Mouse (Mus musculus) myocyte (in vitro differentiated cells): ENCODE results near the gene Tmem79.

Source experiments
- CEBPB ChIP-seq: IDR thresholded peaks from 2 replicates; pipeline ENCODE4 v1.6.1; 2011; ENCODE audit warnings: mild to moderate bottlenecking, moderate library complexity; ENCODE audit not compliant: poor library complexity, insufficient read depth, severe bottlenecking
- E2F4 ChIP-seq: IDR thresholded peaks from one replicate; pipeline ENCODE4 v1.6.1; 2011; ENCODE audit warnings: mild to moderate bottlenecking, control low read depth, moderate library complexity; ENCODE audit not compliant: insufficient read depth
- MAX ChIP-seq: IDR thresholded peaks from one replicate; pipeline ENCODE4 v1.6.1; 2011; ENCODE audit warnings: low read depth, mild to moderate bottlenecking, control low read depth
- MYOD1 ChIP-seq, 3 experiments: IDR thresholded peaks; one replicate each; pipeline ENCODE4 v1.6.1; 2011; ENCODE audit warnings: control low read depth in 2 of 3, low read depth in 2 of 3, mild to moderate bottlenecking in 2 of 3, moderate library complexity in 1 of 3; ENCODE audit not compliant: insufficient read length in 2 of 3, control insufficient read depth in 1 of 3
- MYOG ChIP-seq, 3 experiments: IDR thresholded peaks; one replicate each; pipeline ENCODE4 v1.6.1; 2011; ENCODE audit warnings: control low read depth in 2 of 3, low read depth in 2 of 3, mild to moderate bottlenecking in 2 of 3; ENCODE audit not compliant: insufficient read length in 2 of 3, control insufficient read depth in 1 of 3, insufficient read depth in 1 of 3
- POLR2A ChIP-seq: IDR thresholded peaks from one replicate; pipeline ENCODE4 v1.6.1; 2011; ENCODE audit warnings: low read depth, mild to moderate bottlenecking, control low read depth, moderate library complexity; ENCODE audit not compliant: insufficient read length
- POLR2AphosphoS2 ChIP-seq: IDR thresholded peaks from one replicate; pipeline ENCODE4 v1.6.1; 2011; ENCODE audit warnings: low read depth, control low read depth; ENCODE audit not compliant: insufficient read length
- REST ChIP-seq: IDR thresholded peaks from one replicate; pipeline ENCODE4 v1.6.1; 2011; ENCODE audit warnings: mild to moderate bottlenecking, control low read depth, moderate library complexity; ENCODE audit not compliant: insufficient read depth, insufficient read length
- TCF3 ChIP-seq: IDR thresholded peaks from one replicate; pipeline ENCODE4 v1.6.1; 2011; ENCODE audit warnings: low read depth, control low read depth; ENCODE audit not compliant: insufficient read length
- USF1 ChIP-seq: IDR thresholded peaks from one replicate; pipeline ENCODE4 v1.6.1; 2011; ENCODE audit warnings: low read depth, mild to moderate bottlenecking, control low read depth, moderate library complexity

- no peak for TF ChIP-seq POLR2A
- TF ChIP-seq CEBPB, result no peak
- no peak for TF ChIP-seq TCF3
- no peak for TF ChIP-seq POLR2AphosphoS2
- no peak for TF ChIP-seq USF1
- TF ChIP-seq REST, result no peak
- TF ChIP-seq MYOG (IDR thresholded peaks at IDR 0.05; ENCODE audit: control insufficient read depth in 1 of 3, insufficient read depth in 1 of 3, insufficient read length in 2 of 3, low read depth in 2 of 3), result no peak
- TF ChIP-seq MYOD1 (IDR thresholded peaks at IDR 0.05; ENCODE audit: control insufficient read depth in 1 of 3, insufficient read length in 2 of 3, low read depth in 2 of 3), result no peak
- no peak for TF ChIP-seq E2F4
- TF ChIP-seq MAX, result no peak
Observed at GRCm38 (mm10) chr3:88361096-88361495, 25.1 kb upstream of the Tmem79 start.
